Mouse (Mus musculus) hindbrain, embryonic 13.5 days (tissue): ENCODE measurements around the gene Pkn1. TPM values are rescaled to one million over a fixed set of nuclear protein-coding genes. Genes with fewer than 3 reads are reported as not detected.
A peak's percentile ranks its signal among the peaks of the same experiment; 100 is the strongest.

Source experiments
- ATAC-seq: fragments of 200-750 bp; cut with Nextera tagmentation; 2 replicates; pipeline ENCODE4 v1.8.0; 2017; ENCODE audit warnings: moderate TSS enrichment; ENCODE audit not compliant: low FRiP score
- H3K27ac ChIP-seq: fragments of 300-500 bp; sonication (generic); 2 replicates; pipeline ENCODE4 v1.5.1; 2015; ENCODE audit warnings: inconsistent platforms, mild to moderate bottlenecking, moderate library complexity
- H3K27me3 ChIP-seq: fragments of 300-500 bp; sonication (generic); 2 replicates; pipeline ENCODE4 v1.6.1; 2015; ENCODE audit warnings: mild to moderate bottlenecking, inconsistent platforms
- H3K36me3 ChIP-seq: fragments of 300-500 bp; sonication (generic); 2 replicates; pipeline ENCODE4 v1.6.1; 2015; ENCODE audit warnings: mild to moderate bottlenecking, inconsistent platforms
- H3K4me1 ChIP-seq: fragments of 300-500 bp; sonication (generic); replicated peaks from 2 replicates; pipeline ENCODE4 v1.6.1; 2015; ENCODE audit warnings: inconsistent platforms
- H3K4me2 ChIP-seq: fragments of 300-500 bp; sonication (generic); 2 replicates; pipeline ENCODE4 v1.6.1; 2015; ENCODE audit warnings: inconsistent platforms, mild to moderate bottlenecking, moderate library complexity
- H3K4me3 ChIP-seq: fragments of 300-500 bp; sonication (generic); 2 replicates; pipeline ENCODE4 v1.5.1; 2015; ENCODE audit warnings: mild to moderate bottlenecking, inconsistent platforms
- H3K9ac ChIP-seq: fragments of 300-500 bp; sonication (generic); 2 replicates; pipeline ENCODE4 v1.6.1; 2015; ENCODE audit warnings: mild to moderate bottlenecking, inconsistent platforms
- H3K9me3 ChIP-seq: fragments of 300-500 bp; sonication (generic); 2 replicates; pipeline ENCODE4 v1.6.1; 2016; ENCODE audit warnings: inconsistent platforms
- WGBS: fragments of 180-500 bp; shearing (Covaris S2); methylation state at CpG from one replicate; pipeline ENCODE4 v1.1.7; 2015; 5-methylcytosine and 5-hydroxymethylcytosine counted together
- polyA plus RNA-seq: library from polyadenylated mRNA; unstranded; fragments of >200 nt; fragmentation: Nextera tagmentation; extraction: Ambion mirVana; gene quantifications from 2 replicates; pipeline ENCODE4 v1.2.1, GENCODE M21; 2015

Gene Pkn1
- polyA plus RNA-seq, 1 experiment from 2014 or later, result 23.7 TPM

- Histone ChIP-seq H3K4me2 (peak overlapping the region; percentile 91), H3K9ac (peak overlapping the region; percentile 98), H3K36me3 (peaks cover 2% of the 10 kb centered on the region), H3K4me3 (peak overlapping the region; percentile 90), H3K27me3 (no peaks in the 10 kb centered on the region), H3K4me1 (peaks cover 45% of the 10 kb centered on the region), H3K27ac (peak overlapping the region; percentile 82), H3K9me3 (no peaks in the 10 kb centered on the region)
- ATAC-seq, result no peak
- 55% methylated on average over 19 of the region's 19 CpGs for WGBS
These were observed 1.4 kb downstream of the Pkn1 start for GRCm38 (mm10) chr8:83697374-83698220.

- Histone ChIP-seq H3K4me1 (peaks cover 45% of the 10 kb centered on the region), H3K9ac (no peak overlapping the region), H3K27ac (no peak overlapping the region), H3K27me3 (no peaks in the 10 kb centered on the region), H3K9me3 (no peaks in the 10 kb centered on the region), H3K4me3 (no peak overlapping the region), H3K4me2 (no peak overlapping the region), H3K36me3 (peaks cover 22% of the 10 kb centered on the region)
- 89% methylated on average over 15 of the region's 17 CpGs for WGBS
- no peak for ATAC-seq
These were observed 3.5 kb downstream of the Pkn1 start for GRCm38 (mm10) chr8:83695351-83696106.

GRCm38 (mm10) chr8:83694369-83695160 is 4.4 kb downstream of the Pkn1 start:
- no peaks in the 10 kb centered on the region for H3K9me3 ChIP-seq
- peaks cover 30% of the 10 kb centered on the region for H3K36me3 ChIP-seq
- no peak overlapping the region for H3K4me2 ChIP-seq
- no peaks in the 10 kb centered on the region for H3K27me3 ChIP-seq
- no peak overlapping the region for H3K4me3 ChIP-seq
- 0 out of 2 replicates have a peak overlapping the region, but pooled peaks have one; percentile 10 for H3K9ac ChIP-seq
- peaks cover 36% of the 10 kb centered on the region for H3K4me1 ChIP-seq
- no peak overlapping the region for H3K27ac ChIP-seq
- no peak for ATAC-seq
- WGBS, result 92% methylated on average over 11 of the region's 11 CpGs

GRCm38 (mm10) chr8:83693609-83694236 is 5.3 kb downstream of the Pkn1 start:
- H3K27me3 ChIP-seq, result no peaks in the 10 kb centered on the region
- no peak overlapping the region for H3K27ac ChIP-seq
- no peak for ATAC-seq
- 0 out of 2 replicates have a peak overlapping the region, but pooled peaks have one; percentile 10 for H3K9ac ChIP-seq
- peaks cover 31% of the 10 kb centered on the region for H3K4me1 ChIP-seq
- WGBS, result 89% methylated on average over 10 of the region's 10 CpGs
- no peak overlapping the region for H3K4me3 ChIP-seq
- H3K4me2 ChIP-seq, result no peak overlapping the region
- H3K9me3 ChIP-seq, result no peaks in the 10 kb centered on the region
- H3K36me3 ChIP-seq, result peaks cover 35% of the 10 kb centered on the region

GRCm38 (mm10) chr8:83689264-83689663 is 9.7 kb downstream of the Pkn1 start:
- WGBS, result 96% methylated on average over 6 of the region's 6 CpGs
- Histone ChIP-seq H3K4me3 (no peak overlapping the region), H3K27me3 (no peaks in the 10 kb centered on the region), H3K4me1 (0 out of 2 replicates have a peak, but pooled peaks cover 2% of the 10 kb centered on the region), H3K9ac (no peak overlapping the region), H3K27ac (no peak overlapping the region), H3K36me3 (peaks cover 60% of the 10 kb centered on the region), H3K4me2 (no peak overlapping the region), H3K9me3 (no peaks in the 10 kb centered on the region)
- no peak for ATAC-seq

- no peak for ATAC-seq
- Histone ChIP-seq H3K4me3 (no peak overlapping the region), H3K36me3 (peaks cover 75% of the 10 kb centered on the region), H3K9ac (no peak overlapping the region), H3K27ac (no peak overlapping the region), H3K27me3 (no peaks in the 10 kb centered on the region), H3K9me3 (no peaks in the 10 kb centered on the region), H3K4me2 (no peak overlapping the region), H3K4me1 (no peaks in the 10 kb centered on the region)
- 93% methylated on average over 9 of the region's 9 CpGs for WGBS
These were observed 14.5 kb downstream of the Pkn1 start for GRCm38 (mm10) chr8:83684517-83684916.

- no peak overlapping the region for H3K27ac ChIP-seq
- no peak for ATAC-seq
- no peaks in the 10 kb centered on the region for H3K27me3 ChIP-seq
- WGBS, result 41% methylated on average over 6 of the region's 6 CpGs
- no peak overlapping the region for H3K9ac ChIP-seq
- no peaks in the 10 kb centered on the region for H3K9me3 ChIP-seq
- H3K4me3 ChIP-seq, result no peak overlapping the region
- H3K36me3 ChIP-seq, result peaks cover 94% of the 10 kb centered on the region
- H3K4me1 ChIP-seq, result no peaks in the 10 kb centered on the region
- no peak overlapping the region for H3K4me2 ChIP-seq
These were observed 17.9 kb downstream of the Pkn1 start for GRCm38 (mm10) chr8:83681099-83681498.

GRCm38 (mm10) chr8:83680603-83681002 is 18.4 kb downstream of the Pkn1 start:
- ATAC-seq, result no peak
- Histone ChIP-seq H3K4me3 (no peak overlapping the region), H3K36me3 (peaks cover 93% of the 10 kb centered on the region), H3K4me1 (no peaks in the 10 kb centered on the region), H3K9me3 (no peaks in the 10 kb centered on the region), H3K9ac (no peak overlapping the region), H3K4me2 (no peak overlapping the region), H3K27ac (no peak overlapping the region), H3K27me3 (no peaks in the 10 kb centered on the region)
- 82% methylated on average over 5 of the region's 5 CpGs for WGBS

GRCm38 (mm10) chr8:83679866-83680265 is 19.1 kb downstream of the Pkn1 start:
- Histone ChIP-seq H3K27ac (no peak overlapping the region), H3K4me2 (no peak overlapping the region), H3K9ac (no peak overlapping the region), H3K9me3 (no peaks in the 10 kb centered on the region), H3K4me1 (no peaks in the 10 kb centered on the region), H3K36me3 (peaks cover 87% of the 10 kb centered on the region), H3K4me3 (no peak overlapping the region), H3K27me3 (no peaks in the 10 kb centered on the region)
- 96% methylated on average over 12 of the region's 12 CpGs for WGBS
- no peak for ATAC-seq

- no peak for ATAC-seq
- H3K36me3 ChIP-seq, result peaks cover 88% of the 10 kb centered on the region
- no peak overlapping the region for H3K4me3 ChIP-seq
- 0 out of 2 replicates have a peak, but pooled peaks cover under 1% of the 10 kb centered on the region for H3K27me3 ChIP-seq
- H3K9me3 ChIP-seq, result no peaks in the 10 kb centered on the region
- H3K27ac ChIP-seq, result no peak overlapping the region
- H3K4me1 ChIP-seq, result no peaks in the 10 kb centered on the region
- H3K9ac ChIP-seq, result no peak overlapping the region
- WGBS, result 94% methylated on average over 5 of the region's 5 CpGs
- H3K4me2 ChIP-seq, result no peak overlapping the region
These were observed 24.5 kb downstream of the Pkn1 start for GRCm38 (mm10) chr8:83674497-83674896.

- Histone ChIP-seq H3K36me3 (peaks cover 80% of the 10 kb centered on the region), H3K27ac (no peak overlapping the region), H3K4me1 (peaks cover 7% of the 10 kb centered on the region), H3K4me2 (no peak overlapping the region), H3K9me3 (no peaks in the 10 kb centered on the region), H3K27me3 (0 out of 2 replicates have a peak, but pooled peaks cover 4% of the 10 kb centered on the region), H3K9ac (no peak overlapping the region), H3K4me3 (no peak overlapping the region)
- ATAC-seq, result no peak
- WGBS, result 62% methylated on average over 5 of the region's 5 CpGs
These were observed 26.0 kb downstream of the Pkn1 start for GRCm38 (mm10) chr8:83672936-83673335.
